Mouse (Mus musculus) bone marrow macrophage, adult 2 months (primary cell): ENCODE results near the gene Eif4a3. TPM values are rescaled to one million over a fixed set of nuclear protein-coding genes. Genes with fewer than 3 reads are reported as not detected.
"Not testable (repeated sequence)": the region's sequence is repeated elsewhere in the genome, so short reads cannot be mapped to it uniquely, and the experiment has no call there.

ENCODE experiments used
- H3K27ac ChIP-seq: 2 replicates; pipeline ENCODE4 v1.5.1; 2012; ENCODE audit warnings: low read depth, low read length; ENCODE audit not compliant: insufficient read depth
- H3K4me1 ChIP-seq: 2 replicates; pipeline ENCODE4 v1.6.1; 2012; ENCODE audit warnings: low read length; ENCODE audit not compliant: control insufficient read depth, insufficient read depth
- H3K4me3 ChIP-seq: 2 replicates; pipeline ENCODE4 v1.5.1; 2012; ENCODE audit warnings: mild to moderate bottlenecking, low read length, moderate library complexity; ENCODE audit not compliant: insufficient read depth
- CTCF ChIP-seq: IDR thresholded peaks from 2 replicates; pipeline ENCODE4 v1.5.1; 2012; ENCODE audit warnings: low read depth, mild to moderate bottlenecking, low read length, moderate library complexity
- POLR2A ChIP-seq: IDR thresholded peaks from 2 replicates; pipeline ENCODE4 v1.6.1; 2012; ENCODE audit warnings: mild to moderate bottlenecking, low read depth, low read length, borderline replicate concordance
- polyA plus RNA-seq: library from polyadenylated mRNA; stranded (reverse); fragments of >200 nt; gene quantifications from 2 replicates; pipeline ENCODE4 v1.2.4, GENCODE M21; 2012; ENCODE audit not compliant: missing spikeins, insufficient read depth, insufficient read length

The Eif4a3 gene
- polyA plus RNA-seq, 1 experiment, result 120 TPM

DNA sequence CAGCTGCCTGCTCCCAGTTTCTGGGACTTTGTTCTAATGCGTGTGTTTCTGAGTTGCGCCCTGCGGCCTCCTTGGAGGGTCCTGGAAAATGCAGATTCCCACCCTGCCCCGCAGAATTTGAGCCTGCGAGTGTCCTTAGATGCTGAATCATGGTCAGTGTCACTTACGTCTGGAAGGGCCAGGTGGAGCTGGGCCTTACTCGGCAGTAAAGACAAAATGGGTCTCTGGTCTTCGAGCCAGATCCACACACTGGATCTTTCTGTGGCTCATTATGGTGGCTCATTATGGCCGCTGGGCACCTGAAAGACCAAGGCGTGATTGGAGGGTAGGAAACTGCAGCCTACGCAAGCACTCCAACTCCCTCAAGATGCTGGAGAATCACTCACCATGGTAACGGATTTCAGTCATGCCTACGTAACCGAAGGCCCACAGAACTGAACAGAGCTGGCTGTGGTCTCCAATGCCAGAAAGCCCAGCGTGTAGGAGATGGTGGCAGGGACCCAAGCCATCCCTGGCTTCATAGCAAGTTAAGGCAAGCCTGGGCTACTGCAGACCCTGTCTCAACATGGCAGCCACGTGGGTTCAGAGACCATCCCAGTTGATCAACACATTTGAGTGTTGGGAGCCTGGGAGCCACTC is 31.2 kb downstream of the Eif4a3 start:
- no peak for TF ChIP-seq POLR2A
- TF ChIP-seq CTCF, result no peak; the same call in 1 of the 2 replicates
- peaks cover 13% of the 10 kb centered on the region for H3K4me1 ChIP-seq
- peak overlapping the region; percentile 54 for H3K27ac ChIP-seq
- peak overlapping the region; percentile 79 for H3K4me3 ChIP-seq

DNA sequence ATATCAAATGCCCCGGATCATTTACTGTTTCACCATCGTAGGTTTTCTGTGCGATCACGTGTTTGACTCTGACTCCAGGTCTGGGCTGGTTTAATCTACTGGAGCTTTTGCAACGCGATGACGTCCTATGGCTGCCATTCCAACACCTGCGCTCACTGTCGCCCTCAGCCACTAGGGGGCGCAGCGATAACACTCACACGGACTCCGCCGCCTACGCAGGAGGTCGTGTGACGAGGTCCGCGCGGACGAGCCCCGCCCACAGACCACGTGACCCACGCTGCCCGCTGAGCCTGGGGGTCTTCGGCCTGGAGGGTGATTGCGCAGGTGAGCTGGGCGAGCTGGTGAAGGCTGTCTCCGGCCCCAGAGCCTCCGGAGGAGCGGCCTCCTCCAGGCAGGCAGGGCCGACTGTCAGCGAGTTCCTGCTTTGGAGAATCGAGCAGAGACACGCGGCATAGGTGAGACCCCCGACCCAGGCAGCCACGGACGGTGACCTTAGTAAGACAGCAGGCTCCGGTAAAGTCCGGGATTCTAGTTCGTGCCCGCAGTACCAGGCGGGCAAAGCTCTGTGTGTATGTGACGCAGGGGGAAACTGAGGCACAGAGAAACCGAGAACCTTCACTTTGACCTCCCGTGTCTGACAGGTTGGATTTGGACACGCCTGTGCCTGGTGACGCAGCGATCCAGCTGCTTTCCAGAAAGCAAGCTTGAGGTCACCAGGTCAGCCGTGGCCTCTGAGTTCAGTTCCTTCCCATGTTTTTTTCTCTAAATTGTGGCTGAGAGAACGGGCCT is 31.9 kb downstream of the Eif4a3 start, which contains the start of gene Gaa:
TSS of gene Gaa (plus strand) at position 120 of the 789 bp plus-strand sequence.
- Histone ChIP-seq H3K4me1 (peaks cover 13% of the 10 kb centered on the region), H3K4me3 (peak within 1 kb of the TSS; percentile 79), H3K27ac (peak within 1 kb of the TSS; percentile 54)
- peak; percentile 59 for TF ChIP-seq CTCF
- TF ChIP-seq POLR2A, result no peak

DNA sequence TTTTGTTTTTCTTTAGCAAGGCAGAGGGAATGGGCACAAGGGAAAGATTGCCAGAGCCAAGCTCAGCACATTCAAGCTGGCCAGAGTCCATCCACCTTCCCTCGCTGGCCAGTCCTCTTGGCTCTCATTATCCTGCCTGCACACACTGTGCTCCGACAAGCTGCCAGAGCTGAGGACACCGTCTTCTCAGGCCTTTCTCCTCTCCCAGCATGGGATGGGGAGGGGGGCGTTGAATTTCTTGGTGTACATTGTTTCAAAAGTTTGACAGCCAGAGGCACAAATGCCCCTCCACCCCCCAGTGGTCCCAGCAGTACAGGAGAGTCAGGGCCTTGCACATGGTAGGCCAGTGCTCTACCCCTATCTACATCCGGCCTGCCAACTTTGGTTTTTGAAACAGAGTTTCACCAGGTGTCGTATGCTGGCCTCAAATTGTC is 32.6 kb downstream of the Eif4a3 start:
- H3K27ac ChIP-seq, result no peak overlapping the region
- H3K4me1 ChIP-seq, result peaks cover 13% of the 10 kb centered on the region
- H3K4me3 ChIP-seq, result no peak overlapping the region
- no peak for TF ChIP-seq POLR2A

DNA sequence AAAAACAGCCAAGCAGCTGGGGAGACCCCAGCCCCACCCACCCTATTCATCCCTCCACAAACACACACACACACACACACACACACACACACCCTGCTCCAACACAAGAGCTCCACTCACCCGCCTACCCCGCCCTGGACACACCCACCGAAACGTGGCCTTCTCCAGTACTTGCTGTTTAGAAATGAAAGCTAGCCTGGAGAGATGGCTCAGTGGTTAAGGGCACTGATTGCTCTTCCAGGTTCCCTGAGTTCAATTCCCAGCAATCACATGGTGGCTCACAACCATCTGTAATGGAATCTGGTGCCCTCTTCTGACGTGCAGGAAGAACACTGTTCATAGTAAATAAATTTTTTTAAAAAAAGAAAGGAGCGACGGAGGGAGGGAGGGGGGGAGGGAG is 34.1 kb downstream of the Eif4a3 start:
- H3K27ac ChIP-seq, result no peak overlapping the region
- no peak for TF ChIP-seq CTCF
- no peak for TF ChIP-seq POLR2A
- no peak overlapping the region for H3K4me3 ChIP-seq
- peaks cover 13% of the 10 kb centered on the region for H3K4me1 ChIP-seq

DNA sequence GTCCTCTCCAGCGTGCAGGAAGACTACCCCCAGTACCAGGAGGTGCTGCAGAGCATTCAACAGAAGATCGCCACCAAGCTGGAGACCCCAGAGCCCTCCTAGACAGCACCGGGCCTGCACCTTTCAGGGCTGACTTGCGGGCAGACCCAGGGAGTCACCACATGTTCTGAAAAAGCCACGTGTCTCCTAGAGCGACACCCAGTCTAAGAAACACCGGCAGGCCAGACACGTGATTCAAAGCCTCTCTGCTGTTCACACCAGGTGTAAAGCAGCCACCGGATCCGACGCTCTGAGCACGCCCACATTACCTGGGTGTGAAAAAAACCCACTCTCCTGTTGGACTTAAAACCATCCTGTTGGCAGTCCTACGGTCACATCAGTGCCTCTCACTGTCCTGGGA is 35.5 kb downstream of the Eif4a3 start:
- H3K27ac ChIP-seq, result no peak overlapping the region
- TF ChIP-seq CTCF (no peak), POLR2A (no peak)
- no peak overlapping the region for H3K4me3 ChIP-seq
- peaks cover 13% of the 10 kb centered on the region for H3K4me1 ChIP-seq

DNA sequence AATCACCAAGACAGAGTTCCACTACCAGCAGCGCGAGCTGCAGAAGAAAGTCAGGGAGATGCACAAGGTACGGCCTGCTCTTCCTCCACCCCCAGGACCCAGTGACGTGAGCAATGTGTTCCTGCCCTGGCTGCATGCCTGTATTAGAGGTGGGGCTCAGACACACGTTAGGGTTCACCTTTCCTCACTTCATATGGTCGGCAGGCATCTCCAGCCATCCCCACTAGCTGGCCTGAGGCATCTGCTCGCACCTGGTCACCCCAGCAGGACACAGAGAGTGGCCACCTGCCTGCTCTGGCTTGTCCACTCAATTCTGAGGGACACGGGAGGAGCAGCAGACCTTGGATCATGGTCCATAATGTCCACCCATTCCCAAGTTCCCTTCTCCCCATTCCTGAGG is 39.9 kb downstream of the Eif4a3 start:
- no peak for TF ChIP-seq POLR2A
- TF ChIP-seq CTCF, result no peak
- no peak overlapping the region for H3K4me3 ChIP-seq
- no peak overlapping the region for H3K27ac ChIP-seq

DNA sequence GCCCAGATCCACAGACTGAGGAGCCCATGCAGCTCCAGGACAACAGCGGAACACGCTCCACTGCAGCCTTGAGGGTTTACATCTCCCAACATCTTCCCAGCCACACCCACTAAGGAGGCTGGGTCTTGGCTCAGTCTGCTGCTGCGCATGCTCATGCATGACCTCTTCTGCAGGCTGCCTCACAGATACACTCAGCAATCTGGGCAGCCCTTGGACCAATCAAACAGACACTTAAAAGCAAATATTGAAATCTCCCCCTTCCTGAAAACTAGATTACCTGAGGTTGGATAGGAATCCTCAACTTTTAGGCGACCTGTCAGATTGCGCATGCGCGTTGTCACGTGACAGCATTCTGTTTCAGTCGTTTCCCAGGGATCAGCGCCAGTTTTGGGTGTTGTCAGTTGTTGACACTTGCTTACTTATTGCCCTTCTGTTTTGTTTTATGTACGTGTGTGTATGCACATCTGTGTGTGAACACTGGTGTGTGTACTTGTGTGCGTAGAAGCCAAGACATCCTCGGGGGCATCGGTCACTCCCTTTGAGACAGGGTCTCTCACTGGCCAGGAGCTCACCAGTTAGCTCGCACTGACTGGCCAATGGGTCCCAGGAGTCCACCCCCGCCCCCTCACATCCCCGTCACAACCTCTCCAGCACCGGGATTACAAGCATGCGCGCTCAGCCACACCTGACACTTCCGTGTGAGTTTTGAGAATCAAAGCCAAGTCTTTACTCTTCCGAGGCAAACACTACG is 41.1 kb downstream of the Eif4a3 start:
- H3K27ac ChIP-seq, result peak overlapping the region; percentile 63
- no peaks in the 10 kb centered on the region for H3K4me1 ChIP-seq
- TF ChIP-seq POLR2A (no peak), CTCF (no peak)
- peak overlapping the region; percentile 58 for H3K4me3 ChIP-seq

More for the DNA sequence above, 39.9 kb downstream of the Eif4a3 start:
- no peaks in the 10 kb centered on the region for H3K4me1 ChIP-seq

DNA sequence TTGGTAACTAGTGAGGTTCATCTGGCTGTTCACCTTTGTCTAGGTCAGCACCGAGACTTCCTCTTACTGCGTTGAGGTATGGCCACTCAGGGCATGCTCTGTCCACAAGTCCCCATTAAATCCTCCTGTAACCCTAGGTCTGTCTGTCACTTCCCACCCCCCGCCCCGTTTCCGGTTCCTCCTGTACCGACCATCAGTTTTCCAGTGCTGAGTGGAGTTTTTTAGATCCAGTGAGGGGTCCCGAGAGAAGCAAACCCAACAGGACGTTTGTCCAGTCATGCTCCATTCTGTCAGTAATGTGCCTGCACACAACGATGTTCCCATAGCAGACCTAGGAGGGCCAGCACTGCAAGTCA is 41.7 kb downstream of the Eif4a3 start:
- Histone ChIP-seq H3K4me3 (peak overlapping the region; percentile 58), H3K27ac (no peak overlapping the region; the same call in 1 of the 2 replicates), H3K4me1 (no peaks in the 10 kb centered on the region)
- no peak for TF ChIP-seq CTCF
- no peak for TF ChIP-seq POLR2A

DNA sequence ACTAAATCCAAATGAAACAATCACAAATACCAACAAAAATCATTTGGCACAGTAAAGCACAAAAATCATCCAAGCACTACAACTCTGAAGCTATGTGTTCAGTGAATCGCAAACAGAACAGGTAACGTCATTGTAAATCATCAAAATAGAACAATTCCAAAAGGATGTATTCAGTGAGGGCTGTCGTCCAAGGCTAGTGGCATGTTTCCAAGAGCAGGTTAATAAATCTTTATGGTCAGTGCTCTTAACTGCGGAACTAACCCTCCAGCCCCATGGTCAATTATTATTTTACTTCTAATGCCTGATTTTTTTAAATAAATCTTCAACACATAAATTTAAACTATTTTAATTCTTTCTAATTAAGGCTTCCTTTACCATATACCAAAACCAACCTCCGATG is 43.3 kb downstream of the Eif4a3 start:
- not testable (repeated sequence) for H3K27ac ChIP-seq, H3K4me1 ChIP-seq, H3K4me3 ChIP-seq
